Mouse (Mus musculus): ENCODE data around the gene Aldh1a1.

DNA sequence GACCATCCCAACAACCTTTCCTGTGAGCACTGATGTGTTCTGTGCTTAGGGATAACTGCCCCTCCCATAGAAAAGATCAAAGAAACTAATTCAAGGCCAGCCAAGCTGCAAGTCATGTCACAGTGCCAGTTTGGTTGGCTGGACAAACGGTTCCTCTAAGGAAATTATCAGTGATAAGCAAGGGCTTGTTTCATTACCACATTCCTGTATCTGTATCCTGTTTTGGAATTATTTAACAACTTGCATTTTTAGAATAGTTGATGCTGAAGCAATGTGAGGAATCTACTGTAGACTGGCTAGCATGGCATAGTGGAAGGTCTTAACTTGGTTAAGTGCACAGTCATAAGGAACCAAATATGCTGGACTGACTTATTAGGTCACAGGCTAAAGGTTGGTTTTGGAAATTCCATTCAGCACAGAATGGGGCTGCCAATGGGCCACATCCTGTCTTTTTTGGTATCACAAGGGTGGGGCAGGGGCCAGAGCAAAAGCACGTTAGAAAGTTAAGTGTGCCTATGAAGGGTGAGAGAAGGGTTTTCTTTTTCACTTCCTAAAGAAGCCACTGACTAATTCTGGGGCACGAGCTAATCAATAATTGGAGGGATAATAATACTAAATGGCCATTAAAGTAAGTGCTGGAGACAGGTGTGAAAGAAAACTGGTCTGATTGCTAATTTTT, 121.9 kb downstream of the Aldh1a1 start:
- TF ChIP-seq POLR2A (IDR thresholded peaks at IDR 0.05; ENCODE audit: low read depth, low read length) (no peak), CTCF (conservative IDR thresholded peaks at IDR 0.05; ENCODE audit: insufficient read depth, insufficient read length, low read depth, low read length) (no peak)

All from kidney, adult 2 months (tissue).